In genomic region chr2:32637778-32638281, GRCm38 (mm10) we compare ENCODE assay signal across 8 mouse cellular contexts. TPM values are rescaled to one million over a fixed set of nuclear protein-coding genes. Genes with fewer than 3 reads are reported as not detected.
DNase-seq lines count a peak whose midpoint lies in the region; ATAC-seq lines count a peak whose summit lies in the region.

No protein-coding gene starts in this region.

- peak overlapping the region; percentile 78 for H3K27ac ChIP-seq in forebrain, embryonic 10.5 days
- H3K27ac ChIP-seq in forebrain, embryonic 16.5 days (ENCODE audit: low read length) = no peak overlapping the region
- 0 out of 2 replicates have a peak overlapping the region, but pooled peaks have one; percentile 9 for H3K27ac ChIP-seq in embryonic facial prominence, embryonic 11.5 days (replicated peaks; ENCODE audit: low read depth, low read length)
- no peak overlapping the region for H3K27ac ChIP-seq in hindbrain, embryonic 14.5 days

- no peak overlapping the region for H3K4me3 ChIP-seq in forebrain, embryonic 10.5 days
- no peak overlapping the region for H3K4me3 ChIP-seq in forebrain, embryonic 16.5 days (replicated peaks; ENCODE audit: low read length)
- no peak overlapping the region for H3K4me3 ChIP-seq in embryonic facial prominence, embryonic 11.5 days (ENCODE audit: low read depth, low read length)
- no peak overlapping the region for H3K4me3 ChIP-seq in hindbrain, embryonic 14.5 days (replicated peaks; ENCODE audit: low read length)

- no peak overlapping the region for H3K4me2 ChIP-seq in forebrain, embryonic 16.5 days (ENCODE audit: low read length)
- no peak overlapping the region for H3K4me2 ChIP-seq in embryonic facial prominence, embryonic 11.5 days (ENCODE audit: low read depth, low read length)
- no peak overlapping the region for H3K4me2 ChIP-seq in hindbrain, embryonic 14.5 days (replicated peaks)

- no peaks in the 10 kb centered on the region for H3K9me3 ChIP-seq in forebrain, embryonic 10.5 days
- H3K9me3 ChIP-seq in forebrain, embryonic 16.5 days (ENCODE audit: control insufficient read depth, low read length) = no peaks in the 10 kb centered on the region
- no peaks in the 10 kb centered on the region for H3K9me3 ChIP-seq in embryonic facial prominence, embryonic 11.5 days (replicated peaks; ENCODE audit: control insufficient read depth, low read length)
- no peaks in the 10 kb centered on the region for H3K9me3 ChIP-seq in hindbrain, embryonic 14.5 days (ENCODE audit: control insufficient read depth, low read length)

- no peak overlapping the region for H3K9ac ChIP-seq in forebrain, embryonic 16.5 days (replicated peaks; ENCODE audit: low read depth, low read length)
- H3K9ac ChIP-seq in embryonic facial prominence, embryonic 11.5 days (replicated peaks; ENCODE audit: low read length) = peak overlapping the region; percentile 34; the same call in 1 of the 2 replicates
- H3K9ac ChIP-seq in hindbrain, embryonic 14.5 days = no peak overlapping the region

- no peak for DNase-seq in forebrain, embryonic 10.5 days (ENCODE audit: extremely low spot score, low spot score)
- no peak for DNase-seq in embryonic facial prominence, embryonic 11.5 days (ENCODE audit: low spot score)
- DNase-seq in hindbrain, embryonic 14.5 days (ENCODE audit: low spot score) = no peak
- DNase-seq in liver = peak; percentile 69
- DNase-seq in layer of hippocampus, adult 9-11 months = no peak
- no peak for DNase-seq in urinary bladder, postnatal 10 days (ENCODE audit: low spot score)

- 60% methylated on average over 11 of the region's 11 CpGs for WGBS in forebrain, embryonic 10.5 days
- WGBS in forebrain, embryonic 16.5 days = 55% methylated on average over 11 of the region's 11 CpGs
- WGBS in embryonic facial prominence, embryonic 11.5 days = 30% methylated on average over 11 of the region's 11 CpGs
- 36% methylated on average over 11 of the region's 11 CpGs for WGBS in hindbrain, embryonic 14.5 days

- no peak for ATAC-seq in forebrain, embryonic 16.5 days
- 0 out of 2 replicates have a peak, but pooled peaks have one; percentile 26 for ATAC-seq in embryonic facial prominence, embryonic 11.5 days (replicated peaks; ENCODE audit: insufficient number of reproducible peaks, low FRiP score, low TSS enrichment, low read depth)
- 0 out of 2 replicates have a peak, but pooled peaks have one; percentile 37 for ATAC-seq in hindbrain, embryonic 14.5 days (ENCODE audit: low FRiP score)
- ATAC-seq in neutrophil, adult 5-6 weeks (ENCODE audit: extremely low read depth, insufficient number of reproducible peaks, low FRiP score, poor library complexity, severe bottlenecking) = peak; percentile 51

- H3K4me1 ChIP-seq in forebrain, embryonic 10.5 days = peaks cover 27% of the 10 kb centered on the region
- H3K4me1 ChIP-seq in forebrain, embryonic 16.5 days (replicated peaks; ENCODE audit: control insufficient read depth, insufficient read depth, low read length) = no peaks in the 10 kb centered on the region
- no peaks in the 10 kb centered on the region; the same call in 1 of the 2 replicates for H3K4me1 ChIP-seq in embryonic facial prominence, embryonic 11.5 days (ENCODE audit: control insufficient read depth, insufficient read depth, low read length)
- H3K4me1 ChIP-seq in hindbrain, embryonic 14.5 days (replicated peaks; ENCODE audit: control insufficient read depth, insufficient read depth, low read length) = no peaks in the 10 kb centered on the region

- no peaks in the 10 kb centered on the region for H3K36me3 ChIP-seq in forebrain, embryonic 10.5 days (replicated peaks)
- no peaks in the 10 kb centered on the region; the same call in 1 of the 2 replicates for H3K36me3 ChIP-seq in forebrain, embryonic 16.5 days (ENCODE audit: control insufficient read depth, insufficient read depth)
- H3K36me3 ChIP-seq in embryonic facial prominence, embryonic 11.5 days (replicated peaks; ENCODE audit: control insufficient read depth, insufficient read depth, low read depth, low read length) = no peaks in the 10 kb centered on the region
- no peaks in the 10 kb centered on the region; the same call in 1 of the 2 replicates for H3K36me3 ChIP-seq in hindbrain, embryonic 14.5 days (replicated peaks; ENCODE audit: control insufficient read depth, insufficient read depth)

- no peaks in the 10 kb centered on the region for H3K27me3 ChIP-seq in forebrain, embryonic 10.5 days (ENCODE audit: poor library complexity, severe bottlenecking)
- no peaks in the 10 kb centered on the region for H3K27me3 ChIP-seq in forebrain, embryonic 16.5 days (replicated peaks; ENCODE audit: control insufficient read depth, insufficient read depth, low read length)
- H3K27me3 ChIP-seq in embryonic facial prominence, embryonic 11.5 days (ENCODE audit: control insufficient read depth, insufficient read depth, low read length) = no peaks in the 10 kb centered on the region
- H3K27me3 ChIP-seq in hindbrain, embryonic 14.5 days (ENCODE audit: control insufficient read depth, insufficient read depth, low read length) = no peaks in the 10 kb centered on the region

RNA-seq across cellular contexts. Expression of gene Eng, which starts 8.6 kb away (rescaled TPM):
- polyA plus RNA-seq in forebrain, embryonic 10.5 days (2016; fragmentation: Nextera tagmentation; extraction: Ambion mirVana) = 24.5 and 24.7 TPM in 2 replicates
- polyA plus RNA-seq in forebrain, embryonic 16.5 days (2015; fragmentation: Nextera tagmentation; extraction: Ambion mirVana) = 27.3 and 31.9 TPM in 2 replicates
- polyA plus RNA-seq in embryonic facial prominence, embryonic 11.5 days (2014; fragmentation: Nextera tagmentation; extraction: Ambion mirVana) = 19.2 and 22.6 TPM in 2 replicates
- polyA plus RNA-seq in hindbrain, embryonic 14.5 days (2014; fragmentation: Nextera tagmentation; extraction: Ambion mirVana) = 28.1 and 30.5 TPM in 2 replicates
- 0.25 TPM in 1 of 2 replicates, not detected in the other for total RNA-seq in neutrophil, adult 5-6 weeks (2017)

RNA-seq across cellular contexts. Expression of gene Ak1, which starts 16.3 kb away (rescaled TPM):
- polyA plus RNA-seq in forebrain, embryonic 10.5 days (2016; fragmentation: Nextera tagmentation; extraction: Ambion mirVana) = 17.8 and 20.2 TPM in 2 replicates
- 83.8 and 91.2 TPM in 2 replicates for polyA plus RNA-seq in forebrain, embryonic 16.5 days (2015; fragmentation: Nextera tagmentation; extraction: Ambion mirVana)
- polyA plus RNA-seq in embryonic facial prominence, embryonic 11.5 days (2014; fragmentation: Nextera tagmentation; extraction: Ambion mirVana) = 13.7 and 16.6 TPM in 2 replicates
- 78.1 and 82.0 TPM in 2 replicates for polyA plus RNA-seq in hindbrain, embryonic 14.5 days (2014; fragmentation: Nextera tagmentation; extraction: Ambion mirVana)
- not detected in 2 replicates for total RNA-seq in neutrophil, adult 5-6 weeks (2017)

RNA-seq across cellular contexts. Expression of gene St6galnac6, which starts 38.3 kb away (rescaled TPM):
- polyA plus RNA-seq in forebrain, embryonic 10.5 days (2016; fragmentation: Nextera tagmentation; extraction: Ambion mirVana) = 13.3 and 13.8 TPM in 2 replicates
- 18.3 and 21.6 TPM in 2 replicates for polyA plus RNA-seq in forebrain, embryonic 16.5 days (2015; fragmentation: Nextera tagmentation; extraction: Ambion mirVana)
- polyA plus RNA-seq in embryonic facial prominence, embryonic 11.5 days (2014; fragmentation: Nextera tagmentation; extraction: Ambion mirVana) = 6.3 and 6.8 TPM in 2 replicates
- polyA plus RNA-seq in hindbrain, embryonic 14.5 days (2014; fragmentation: Nextera tagmentation; extraction: Ambion mirVana) = 8.5 and 9.3 TPM in 2 replicates
- 4.7 and 5.4 TPM in 2 replicates for total RNA-seq in neutrophil, adult 5-6 weeks (2017)

RNA-seq across cellular contexts. Expression of gene St6galnac4, which starts 50.9 kb away (rescaled TPM):
- polyA plus RNA-seq in forebrain, embryonic 10.5 days (2016; fragmentation: Nextera tagmentation; extraction: Ambion mirVana) = 15.7 and 17.6 TPM in 2 replicates
- polyA plus RNA-seq in forebrain, embryonic 16.5 days (2015; fragmentation: Nextera tagmentation; extraction: Ambion mirVana) = 27.4 and 29.6 TPM in 2 replicates
- 20.3 and 22.8 TPM in 2 replicates for polyA plus RNA-seq in embryonic facial prominence, embryonic 11.5 days (2014; fragmentation: Nextera tagmentation; extraction: Ambion mirVana)
- 32.3 and 36.8 TPM in 2 replicates for polyA plus RNA-seq in hindbrain, embryonic 14.5 days (2014; fragmentation: Nextera tagmentation; extraction: Ambion mirVana)
- total RNA-seq in neutrophil, adult 5-6 weeks (2017) = 13.6 and 16.9 TPM in 2 replicates

Comparison
In these comparisons a context has a peak if more than half of its experiments do, and no peak if none do; other contexts are left out.
1. H3K27ac ChIP-seq: peak in forebrain, embryonic 10.5 days (single experiment) and embryonic facial prominence, embryonic 11.5 days (single experiment); none in forebrain, embryonic 16.5 days (single experiment) and hindbrain, embryonic 14.5 days (single experiment).